Mouse (Mus musculus) CH12F3 (cell line): Measurements from ENCODE around the gene Zswim8.

Experiments used
- in situ Hi-C: fragments of 300-500 bp; cut with MboI; formaldehyde crosslinking; loops from 2 replicates; pipeline ENCODE4 v1.14.3; 2020; ENCODE audit warnings: low sequenced_read_pairs

Gene Zswim8

GRCm38 (mm10) chr14:20707201-20708190, at the start of gene Zswim8:
Gene Zswim8 (plus strand): TSS chr14:20707552.
- in situ Hi-C loops, result no loop called here

GRCm38 (mm10) chr14:20658326-20658725, 49.0 kb upstream of the Zswim8 start:
- in situ Hi-C loops, result no loop called here

- in situ Hi-C loops, result no loop called here
Measured at GRCm38 (mm10) chr14:20658902-20659301, 48.5 kb upstream of the Zswim8 start.

- in situ Hi-C loops, result loop anchor here (5.0 kb wide), 1 partner anchor 72 kb away; no protein-coding TSS in a partner anchor
Measured at GRCm38 (mm10) chr14:20659687-20660086, 47.7 kb upstream of the Zswim8 start.

- in situ Hi-C loops, result loop anchor here (5.0 kb wide), 1 partner anchor 74 kb away; no protein-coding TSS in a partner anchor
Measured at GRCm38 (mm10) chr14:20660827-20661660, 46.3 kb upstream of the Zswim8 start.

- in situ Hi-C loops, result loop anchor here (5.0 kb wide), 1 partner anchor 74 kb away; no protein-coding TSS in a partner anchor
Measured at GRCm38 (mm10) chr14:20661661-20662331, 45.6 kb upstream of the Zswim8 start.

- in situ Hi-C loops, result loop anchor here (5.0 kb wide), 1 partner anchor 75 kb away; no protein-coding TSS in a partner anchor
Measured at GRCm38 (mm10) chr14:20662740-20663139, 44.6 kb upstream of the Zswim8 start.

GRCm38 (mm10) chr14:20663601-20664000, 43.8 kb upstream of the Zswim8 start:
- in situ Hi-C loops, result loop anchor here (5.0 kb wide), 1 partner anchor 76 kb away; no protein-coding TSS in a partner anchor

- in situ Hi-C loops, result loop anchor here (5.0 kb wide), 1 partner anchor 77 kb away; no protein-coding TSS in a partner anchor
Measured at GRCm38 (mm10) chr14:20664436-20664835, 42.9 kb upstream of the Zswim8 start.

- in situ Hi-C loops, result no loop called here
Measured at GRCm38 (mm10) chr14:20667469-20667868, 39.9 kb upstream of the Zswim8 start.

- in situ Hi-C loops, result no loop called here
Measured at GRCm38 (mm10) chr14:20668154-20668810, 39.1 kb upstream of the Zswim8 start, which contains the start of gene Synpo2l. Gene Synpo2l (minus strand): TSS chr14:20668354.

GRCm38 (mm10) chr14:20672990-20673389, 34.4 kb upstream of the Zswim8 start:
- in situ Hi-C loops, result no loop called here

GRCm38 (mm10) chr14:20673735-20674063, 33.7 kb upstream of the Zswim8 start:
- in situ Hi-C loops, result no loop called here

GRCm38 (mm10) chr14:20674064-20674833, 33.1 kb upstream of the Zswim8 start, which contains the start of gene Sec24c:
Gene Sec24c (plus strand): TSS chr14:20674308.
- in situ Hi-C loops, result no loop called here

- in situ Hi-C loops, result no loop called here
Measured at GRCm38 (mm10) chr14:20677906-20678305, 29.4 kb upstream of the Zswim8 start.

- in situ Hi-C loops, result no loop called here
Measured at GRCm38 (mm10) chr14:20681742-20682141, 25.6 kb upstream of the Zswim8 start.

- in situ Hi-C loops, result no loop called here
Measured at GRCm38 (mm10) chr14:20682498-20682897, 24.9 kb upstream of the Zswim8 start.

GRCm38 (mm10) chr14:20686576-20686975, 20.8 kb upstream of the Zswim8 start:
- in situ Hi-C loops, result no loop called here

GRCm38 (mm10) chr14:20689009-20689408, 18.3 kb upstream of the Zswim8 start:
- in situ Hi-C loops, result no loop called here
